Mouse (Mus musculus): ENCODE data around the gene Dynlt1f. TPM values are rescaled to one million over a fixed set of nuclear protein-coding genes. Genes with fewer than 3 reads are reported as not detected.
A peak's percentile ranks its signal among the peaks of the same experiment; 100 is the strongest.
"Not testable (repeated sequence)": the region's sequence is repeated elsewhere in the genome, so short reads cannot be mapped to it uniquely, and the experiment has no call there.

Dynlt1f gene
- polyA plus RNA-seq, 2 experiments from 2014 or later, result 59.0 to 75.9 TPM

DNA sequence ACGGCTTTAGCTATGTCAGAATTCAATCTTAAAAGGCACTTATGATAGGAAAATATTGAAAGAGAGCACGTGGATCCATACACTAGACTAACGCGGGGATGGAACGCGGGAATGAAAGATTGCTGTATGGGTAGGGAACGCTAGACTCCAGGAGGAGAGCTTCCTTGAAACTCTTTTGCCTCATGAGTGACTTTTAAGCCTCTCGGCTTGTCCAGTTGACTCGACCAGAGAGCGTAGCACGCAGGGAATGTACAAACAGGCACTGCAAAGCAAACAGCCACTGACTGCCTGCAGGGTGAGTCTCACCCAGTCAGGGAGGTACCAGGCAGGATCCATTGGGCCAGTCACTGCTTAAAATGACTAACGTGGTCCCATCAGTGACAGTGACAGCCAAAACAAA, 33.7 kb downstream of the Dynlt1f start:
- ATAC-seq, result not testable (repeated sequence)

- ATAC-seq, result not testable (repeated sequence)
Observed at GRCm38 (mm10) chr17:6620730-6621451, 34.8 kb downstream of the Dynlt1f start.

- ATAC-seq, result not testable (repeated sequence)
Observed at GRCm38 (mm10) chr17:6620035-6620434, 35.7 kb downstream of the Dynlt1f start.

DNA sequence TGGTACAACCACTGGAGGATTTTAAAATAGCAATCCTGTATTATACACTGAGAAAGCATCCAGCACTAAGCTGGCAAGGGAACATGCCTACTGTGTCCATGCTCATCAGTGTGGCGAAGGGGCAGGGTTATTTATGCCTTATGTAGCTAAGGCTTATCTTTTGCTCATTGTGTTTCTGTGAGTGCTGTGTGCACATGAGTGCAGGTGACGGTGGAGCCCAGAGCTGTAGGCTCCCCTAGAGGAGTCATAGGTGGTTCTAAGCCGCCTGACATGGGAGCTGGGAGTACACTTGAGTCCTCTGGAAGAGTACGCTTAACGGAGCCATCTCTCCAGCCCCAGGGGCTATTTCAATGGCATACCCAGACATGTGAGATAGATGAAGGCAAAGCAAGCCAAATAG, 36.4 kb downstream of the Dynlt1f start:
- not testable (repeated sequence) for ATAC-seq

DNA sequence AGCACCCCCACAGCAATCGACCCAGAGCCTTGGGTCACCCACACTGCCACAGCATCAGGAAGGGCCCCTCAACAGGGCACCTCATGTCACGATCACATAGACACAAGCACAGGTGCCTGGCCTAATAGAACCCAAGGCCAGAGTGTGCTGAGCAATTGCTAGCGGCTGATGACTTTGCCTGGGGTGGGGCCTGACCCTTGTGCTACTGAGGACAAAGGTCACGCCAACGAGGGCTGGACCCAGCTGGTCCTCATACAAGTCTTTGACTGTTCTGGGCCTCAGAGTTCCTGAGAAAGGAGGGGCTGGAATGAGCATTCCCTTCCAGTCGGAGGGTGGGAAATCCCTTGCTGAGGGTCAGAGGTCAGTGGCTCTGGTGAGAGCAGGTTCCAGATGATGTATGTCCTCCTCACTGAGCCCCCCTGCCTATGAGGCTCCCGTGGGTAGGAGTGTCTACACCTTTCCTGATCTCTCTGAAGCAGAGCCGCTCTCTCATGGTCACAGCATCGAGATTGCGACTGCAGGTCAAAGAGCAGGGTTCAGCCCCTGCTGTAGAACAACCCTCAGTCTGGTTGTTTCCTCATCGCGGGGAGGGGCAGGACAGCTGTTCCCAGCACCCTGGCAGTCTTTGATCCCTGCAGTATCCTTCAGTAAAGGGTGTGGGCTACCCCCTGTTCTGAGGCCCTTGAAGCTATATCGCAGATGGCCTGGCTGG, 37.9 kb downstream of the Dynlt1f start:
- ATAC-seq, result not testable (repeated sequence)

DNA sequence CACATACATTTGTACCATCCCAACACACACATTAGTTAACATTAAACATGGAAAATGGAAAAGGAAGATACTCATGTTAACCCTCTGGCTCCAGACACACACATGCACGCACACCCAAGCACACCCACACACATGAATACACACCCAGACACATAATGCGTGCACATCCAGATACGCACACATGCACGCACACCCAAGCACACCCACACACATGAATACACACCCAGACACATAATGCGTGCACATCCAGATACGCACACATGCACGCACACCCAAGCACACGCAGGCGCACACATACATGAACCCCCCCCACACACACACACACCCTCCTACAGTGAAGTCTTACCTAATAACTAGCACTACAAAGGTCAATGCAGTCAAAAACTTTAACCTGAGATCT, 39.0 kb downstream of the Dynlt1f start:
- not testable (repeated sequence) for ATAC-seq

DNA sequence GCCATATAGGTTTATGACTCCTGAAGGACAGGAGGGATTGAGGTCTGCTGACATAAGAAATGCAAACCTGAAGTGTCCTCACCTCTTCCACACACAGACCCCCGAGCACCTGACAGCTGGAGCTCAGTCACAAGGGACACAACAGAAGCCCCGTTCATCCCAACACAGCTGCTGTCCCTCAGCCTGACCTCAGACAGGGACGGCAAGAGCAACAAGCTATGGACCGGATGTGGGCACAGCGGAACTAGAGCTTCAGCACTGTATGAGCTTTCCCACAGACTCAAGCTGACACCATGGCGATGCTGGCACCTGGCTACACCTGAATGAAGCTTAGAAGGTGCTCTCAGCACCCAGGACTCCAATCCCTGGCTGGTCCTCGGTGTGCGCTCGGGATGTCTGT, 41.4 kb downstream of the Dynlt1f start:
- not testable (repeated sequence) for ATAC-seq

DNA sequence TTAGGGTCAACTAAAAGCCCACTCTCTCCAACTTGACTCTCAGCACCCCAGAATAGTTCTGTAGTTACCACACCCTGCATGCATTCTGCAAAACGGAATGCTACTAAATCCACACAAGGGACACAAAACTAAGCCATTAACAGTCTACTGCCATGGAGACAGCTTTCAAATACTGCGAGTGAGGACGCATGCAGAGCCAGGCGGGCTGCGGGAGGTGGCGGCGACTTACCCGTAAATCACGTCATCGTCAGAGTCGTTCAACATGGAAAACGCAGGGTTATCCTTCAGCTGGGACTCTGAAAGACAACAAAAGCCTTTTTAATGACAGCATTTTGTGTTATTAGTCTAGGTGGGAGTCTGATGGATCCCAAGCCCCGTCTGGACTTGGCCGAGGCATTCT, 42.2 kb downstream of the Dynlt1f start:
- not testable (repeated sequence) for ATAC-seq

- not testable (repeated sequence) for ATAC-seq
Observed at GRCm38 (mm10) chr17:6605347-6605746, 50.4 kb downstream of the Dynlt1f start.

- ATAC-seq, result peak; percentile 12
Observed at GRCm38 (mm10) chr17:6602205-6602604, 53.5 kb downstream of the Dynlt1f start.

- peak; percentile 89 for ATAC-seq
Observed at GRCm38 (mm10) chr17:6601204-6601911, 54.3 kb downstream of the Dynlt1f start, which contains the start of gene Dynlt1c. Gene Dynlt1c (plus strand): TSS chr17:6601671.

GRCm38 (mm10) chr17:6600216-6600911, 55.3 kb downstream of the Dynlt1f start:
- not testable (repeated sequence) for ATAC-seq

DNA sequence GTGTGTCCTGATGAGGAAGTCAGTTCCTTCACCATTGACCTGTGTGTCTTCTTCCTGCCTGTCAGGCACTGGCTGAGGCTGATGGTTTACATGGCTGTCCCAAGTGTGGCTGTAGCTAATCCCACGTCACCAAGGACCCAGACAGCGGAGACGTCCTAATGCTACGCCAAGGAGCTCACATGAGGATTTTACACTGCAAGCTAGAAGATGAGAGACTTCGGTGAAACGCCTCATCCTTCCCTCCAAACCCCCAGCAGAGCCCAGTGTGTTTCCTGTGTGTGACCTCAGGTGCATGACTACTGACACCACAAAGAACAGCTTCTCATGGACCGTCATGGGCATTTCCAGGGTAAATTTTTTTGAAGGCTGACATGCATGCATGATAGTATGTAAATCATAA, 57.3 kb downstream of the Dynlt1f start:
- ATAC-seq, result peak; percentile 24

Other genes starting within 250 kb of the Dynlt1f start
- gene Dynlt1b, start 225.8 kb downstream of the Dynlt1f start, polyA plus RNA-seq (2017; shearing (Covaris generic)), result 100 to 1,000 TPM; 128 to 139 TPM
- 10 to 100 TPM; 34.1 to 36.6 TPM for gene Dynlt1c, start 54.2 kb downstream of the Dynlt1f start, polyA plus RNA-seq (2017; shearing (Covaris generic))
- gene Sytl3, start 3.2 kb upstream of the Dynlt1f start, polyA plus RNA-seq (2017; shearing (Covaris generic)), result 1 to 10 TPM; 5.0 to 6.1 TPM
- gene Ezr, start 126.9 kb upstream of the Dynlt1f start, polyA plus RNA-seq (2017; shearing (Covaris generic)), result 100 to 1,000 TPM; 110 to 136 TPM

Data from CD4-positive, CD25-positive, alpha-beta regulatory T cell, adult 4 months (primary cell).